Mouse (Mus musculus) gastrocnemius, postnatal 14 days (tissue): ENCODE results near the gene Stn1. TPM values are rescaled to one million over a fixed set of nuclear protein-coding genes. Genes with fewer than 3 reads are reported as not detected.

ENCODE experiments used
- DNase-seq: peaks from one replicate; pipeline ENCODE4 v3.0.0; 2021; ENCODE audit warnings: mixed read lengths
- intact Hi-C: fragments of 180-260 bp; cut with DNase I; formaldehyde crosslinking; loops from one replicate; pipeline ENCODE4 v1.15.1; 2025; ENCODE audit warnings: low total_unique reads
- total RNA-seq, 2 experiments: library from RNA; stranded (reverse); gene quantifications; 2 replicates each; pipeline ENCODE4 v1.2.3; 2021

Gene Stn1
- total RNA-seq, 2 experiments from 2014 or later: 6.8 to 11.2 TPM

- intact Hi-C loops: loop anchor here (10.0 kb wide), 2 partner anchors 112 to 282 kb away; no protein-coding TSS in a partner anchor
- no peak for DNase-seq
Measured at GRCm38 (mm10) chr19:47512794-47513617, 24.3 kb downstream of the Stn1 start.

- DNase-seq: no peak
- intact Hi-C loops: loop anchor here (10.0 kb wide), 2 partner anchors 113 to 283 kb away; no protein-coding TSS in a partner anchor
Measured at GRCm38 (mm10) chr19:47511958-47512357, 25.3 kb downstream of the Stn1 start.

GRCm38 (mm10) chr19:47511294-47511675, 26.0 kb downstream of the Stn1 start:
- intact Hi-C loops: loop anchor here (10.0 kb wide), 2 partner anchors 114 to 284 kb away; no protein-coding TSS in a partner anchor
- DNase-seq: no peak

- DNase-seq: no peak
- intact Hi-C loops: loop anchor here (10.0 kb wide), 2 partner anchors 114 to 284 kb away; no protein-coding TSS in a partner anchor
Measured at GRCm38 (mm10) chr19:47510473-47511293, 26.6 kb downstream of the Stn1 start.

GRCm38 (mm10) chr19:47510135-47510472, 27.2 kb downstream of the Stn1 start:
- DNase-seq: no peak
- intact Hi-C loops: loop anchor here (10.0 kb wide), 2 partner anchors 115 to 285 kb away; no protein-coding TSS in a partner anchor

GRCm38 (mm10) chr19:47508771-47509281, 28.5 kb downstream of the Stn1 start:
- DNase-seq: no peak
- intact Hi-C loops: loop anchor here (5.0 to 10.0 kb wide), 2 partner anchors 136 to 313 kb away; no protein-coding TSS in a partner anchor

- intact Hi-C loops: loop anchor here (5.0 to 10.0 kb wide), 2 partner anchors 137 to 314 kb away; no protein-coding TSS in a partner anchor
- DNase-seq: no peak
Measured at GRCm38 (mm10) chr19:47508191-47508590, 29.1 kb downstream of the Stn1 start.

- DNase-seq: peak; percentile 55
- intact Hi-C loops: loop anchor here (5.0 to 10.0 kb wide), 2 partner anchors 137 to 315 kb away; no protein-coding TSS in a partner anchor
Measured at GRCm38 (mm10) chr19:47507128-47508121, 29.9 kb downstream of the Stn1 start.

GRCm38 (mm10) chr19:47503625-47504024, 33.7 kb downstream of the Stn1 start:
- intact Hi-C loops: loop anchor here (2.0 to 10.0 kb wide), 2 partner anchors 141 to 147 kb away; no protein-coding TSS in a partner anchor
- DNase-seq: no peak

GRCm38 (mm10) chr19:47502563-47502962, 34.7 kb downstream of the Stn1 start:
- intact Hi-C loops: loop anchor here (2.0 to 10.0 kb wide), 2 partner anchors 142 to 146 kb away; no protein-coding TSS in a partner anchor
- no peak for DNase-seq

- intact Hi-C loops: loop anchor here (10.0 kb wide), 1 partner anchor 144 kb away; no protein-coding TSS in a partner anchor
- DNase-seq: no peak
Measured at GRCm38 (mm10) chr19:47500389-47501011, 36.8 kb downstream of the Stn1 start.

GRCm38 (mm10) chr19:47499841-47500240, 37.5 kb downstream of the Stn1 start:
- intact Hi-C loops: loop anchor here (10.0 kb wide), 2 partner anchors 145 to 235 kb away; no protein-coding TSS in a partner anchor
- no peak for DNase-seq

- intact Hi-C loops: loop anchor here (10.0 kb wide), 1 partner anchor 234 kb away; no protein-coding TSS in a partner anchor
Measured at GRCm38 (mm10) chr19:47498942-47499341, 38.4 kb downstream of the Stn1 start.

GRCm38 (mm10) chr19:47497736-47498135, 39.6 kb downstream of the Stn1 start:
- no peak for DNase-seq
- intact Hi-C loops: loop anchor here (2.0 to 10.0 kb wide), 2 partner anchors 139 to 233 kb away; no protein-coding TSS in a partner anchor

More at GRCm38 (mm10) chr19:47498942-47499341, 38.4 kb downstream of the Stn1 start:
- DNase-seq: no peak

GRCm38 (mm10) chr19:47497313-47497712, 40.0 kb downstream of the Stn1 start:
- DNase-seq: no peak
- intact Hi-C loops: loop anchor here (2.0 to 10.0 kb wide), 2 partner anchors 139 to 233 kb away; no protein-coding TSS in a partner anchor

- DNase-seq: no peak
- intact Hi-C loops: loop anchor here (10.0 kb wide), 1 partner anchor 229 kb away; no protein-coding TSS in a partner anchor
Measured at GRCm38 (mm10) chr19:47493017-47493997, 44.0 kb downstream of the Stn1 start.
